Mouse (Mus musculus) small intestine, adult 2 months (tissue): ENCODE measurements at regions not wholly inside any gene's neighbourhood (a gene's known extent, or its start where the extent isn't known, plus 50 kb on each side); places are given as distances from the start of the nearest gene placed in this dataset.

Experiments used
- CTCF ChIP-seq: fragments of 200-500 bp; IDR thresholded peaks from 2 replicates; pipeline ENCODE4 v1.5.1; 2012; ENCODE audit warnings: low read depth, mild to moderate bottlenecking, control low read depth, inconsistent platforms, low read length, moderate library complexity, mixed read lengths; ENCODE audit not compliant: insufficient replicate concordance, insufficient read length; ENCODE audit errors: extremely low read depth
- POLR2A ChIP-seq: fragments of 200-500 bp; IDR thresholded peaks from 2 replicates; pipeline ENCODE4 v1.6.1; 2012; ENCODE audit warnings: low read depth, mild to moderate bottlenecking, control low read depth, inconsistent platforms, low read length, moderate library complexity

DNA sequence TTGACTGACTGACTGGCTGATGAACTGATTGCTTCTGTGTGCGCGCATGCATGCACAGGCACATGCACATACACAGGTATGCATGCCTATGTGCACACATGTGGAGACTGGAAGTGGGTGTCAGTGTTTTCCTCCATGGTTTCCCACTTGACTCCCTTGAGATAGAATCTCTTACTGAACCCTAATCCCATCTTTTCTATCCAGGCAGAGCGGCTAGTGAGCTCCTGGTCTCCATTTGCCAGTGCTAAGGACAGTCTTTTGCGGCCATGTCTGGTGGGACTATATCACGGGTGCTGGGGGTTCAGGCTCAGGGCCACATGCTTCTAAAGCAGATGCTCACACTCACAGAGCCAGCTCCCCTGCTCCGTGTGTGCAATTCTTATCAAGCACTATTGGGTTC is 133.0 kb upstream of the Bcl6 start:
- TF ChIP-seq CTCF (no peak), POLR2A (no peak)
